Mouse (Mus musculus): ENCODE results near the gene Selenbp2. TPM values are rescaled to one million over a fixed set of nuclear protein-coding genes. Genes with fewer than 3 reads are reported as not detected.
"Not testable (repeated sequence)": the region's sequence is repeated elsewhere in the genome, so short reads cannot be mapped to it uniquely, and the experiment has no call there.

Gene Selenbp2
- total RNA-seq, 2 experiments from 2014 or later: 1.1 TPM; not detected in 1

GRCm38 (mm10) chr3:94690616-94691247 lies 2.6 kb upstream of the Selenbp2 start:
- no peak for DNase-seq
- intact Hi-C loops (cut with DNase I): no loop called here

- DNase-seq; intact Hi-C loops (cut with DNase I): not testable (repeated sequence)
These were observed 1.7 kb upstream of the Selenbp2 start for GRCm38 (mm10) chr3:94691694-94692093.

- DNase-seq; intact Hi-C loops (cut with DNase I): not testable (repeated sequence)
These were observed 518 bp downstream of the Selenbp2 start for GRCm38 (mm10) chr3:94693874-94694273.

- DNase-seq; intact Hi-C loops (cut with DNase I): not testable (repeated sequence)
These were observed 2.2 kb downstream of the Selenbp2 start for GRCm38 (mm10) chr3:94695591-94695990.

GRCm38 (mm10) chr3:94696257-94696656 lies 2.9 kb downstream of the Selenbp2 start:
- intact Hi-C loops (cut with DNase I); DNase-seq: not testable (repeated sequence)

- not testable (repeated sequence) for DNase-seq
- intact Hi-C loops (cut with DNase I): loop anchor here (5.0 kb wide), 1 partner anchor 245 kb away; no protein-coding TSS in a partner anchor
These were observed 8.9 kb downstream of the Selenbp2 start for GRCm38 (mm10) chr3:94702163-94702810.

- intact Hi-C loops (cut with DNase I): loop anchor here (5.0 kb wide), 1 partner anchor 244 kb away; no protein-coding TSS in a partner anchor
These were observed 9.5 kb downstream of the Selenbp2 start for GRCm38 (mm10) chr3:94702856-94703255.

GRCm38 (mm10) chr3:94703364-94703763 lies 10.0 kb downstream of the Selenbp2 start:
- intact Hi-C loops (cut with DNase I): loop anchor here (5.0 kb wide), 1 partner anchor 244 kb away; no protein-coding TSS in a partner anchor
- DNase-seq: peak; percentile 27

More at GRCm38 (mm10) chr3:94702856-94703255, 9.5 kb downstream of the Selenbp2 start:
- no peak for DNase-seq

- intact Hi-C loops (cut with DNase I); DNase-seq: not testable (repeated sequence)
These were observed 17.2 kb downstream of the Selenbp2 start for GRCm38 (mm10) chr3:94710591-94710990.

- intact Hi-C loops (cut with DNase I); DNase-seq: not testable (repeated sequence)
These were observed 20.1 kb downstream of the Selenbp2 start for GRCm38 (mm10) chr3:94713424-94713823.

GRCm38 (mm10) chr3:94718253-94718652 lies 24.9 kb downstream of the Selenbp2 start:
- intact Hi-C loops (cut with DNase I); DNase-seq: not testable (repeated sequence)

GRCm38 (mm10) chr3:94723637-94724036 lies 30.3 kb downstream of the Selenbp2 start:
- DNase-seq; intact Hi-C loops (cut with DNase I): not testable (repeated sequence)

- DNase-seq: no peak
These were observed 52.3 kb downstream of the Selenbp2 start for GRCm38 (mm10) chr3:94745691-94746090.

More at GRCm38 (mm10) chr3:94745691-94746090, 52.3 kb downstream of the Selenbp2 start:
- intact Hi-C loops (cut with DNase I): no loop called here

Other genes with a start within 250 kb of the Selenbp2 start
- not detected for gene Oaz3, start 249.6 kb upstream of the Selenbp2 start, total RNA-seq (2021)
- gene Celf3, start 215.3 kb upstream of the Selenbp2 start, total RNA-seq (2021): 100 to 1,000 TPM; 243 to 274 TPM
- 1 to 10 TPM; 6.4 to 7.1 TPM for gene Riiad1, start 213.2 kb upstream of the Selenbp2 start, total RNA-seq (2021)
- gene Snx27, start 110.8 kb upstream of the Selenbp2 start, total RNA-seq (2021): 100 to 1,000 TPM; 107 to 113 TPM
- not detected for gene Gm10972, start 50.4 kb upstream of the Selenbp2 start, total RNA-seq (2021)
- 1 to 10 TPM; 2.3 to 2.9 TPM for gene Tuft1, start 34.7 kb upstream of the Selenbp2 start, total RNA-seq (2021)
- 10 to 100 TPM; 17.1 to 17.9 TPM for gene Cgn, start 92.9 kb downstream of the Selenbp2 start, total RNA-seq (2021)
- 10 to 100 TPM; 97.9 to 99.7 TPM for gene Pogz, start 144.0 kb downstream of the Selenbp2 start, total RNA-seq (2021)
- gene Psmb4, start 193.4 kb downstream of the Selenbp2 start, total RNA-seq (2021): 100 to 1,000 TPM; 320 to 322 TPM
- gene Selenbp1, start 239.5 kb downstream of the Selenbp2 start, total RNA-seq (2021): 1 to 10 TPM; 3.8 to 4.8 TPM